Mouse (Mus musculus) monocyte, adult 59 days (primary cell): ENCODE data around the gene Klk1b21. TPM values are rescaled to one million over a fixed set of nuclear protein-coding genes. Genes with fewer than 3 reads are reported as not detected.

ENCODE experiments used
- total RNA-seq, 2 experiments: library from RNA; stranded (reverse); gene quantifications; one replicate each; pipeline ENCODE4 v1.2.4; 2023

Klk1b21 gene
- not detected for total RNA-seq

GRCm38 (mm10) chr7:44102028-44102427 is at the start of gene Klk1b21:
Gene Klk1b21 (plus strand): TSS chr7:44102328.

GRCm38 (mm10) chr7:44112373-44112772 is 10.2 kb downstream of the Klk1b21 start, which contains the start of gene Klk1b22:
Gene Klk1b22 (plus strand): TSS chr7:44112673.

DNA sequence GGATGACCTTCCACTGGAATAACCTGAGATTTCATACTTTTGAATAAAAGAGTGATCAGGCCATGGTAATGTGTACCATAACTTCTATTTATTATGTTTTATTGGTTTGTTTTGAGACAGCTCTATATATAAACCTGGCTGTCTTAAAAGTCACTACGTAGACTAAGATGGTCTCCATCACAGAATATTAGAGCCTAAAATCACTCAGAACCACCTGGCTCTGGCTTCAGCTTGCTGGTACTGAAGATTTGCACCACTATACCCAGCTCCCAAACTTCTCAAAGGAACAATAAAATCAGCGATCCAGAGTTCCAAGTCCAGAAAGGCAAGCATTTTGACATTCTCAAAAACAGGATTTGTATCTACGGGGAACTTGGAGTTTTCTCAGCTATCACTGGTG is 34.3 kb downstream of the Klk1b21 start, which contains the start of gene Klk1b16:
Gene Klk1b16, plus strand, starts transcription at position 301 of the 400 bp plus-strand sequence.

Other genes with a start within 250 kb of the Klk1b21 start
- not detected for gene Klk4, start 221.2 kb upstream of the Klk1b21 start, total RNA-seq
- not detected for gene Klk15, start 168.6 kb upstream of the Klk1b21 start, total RNA-seq
- not detected for gene Klk1b8, start 151.7 kb upstream of the Klk1b21 start, total RNA-seq
- not detected for gene Klk1b1, start 135.6 kb upstream of the Klk1b21 start, total RNA-seq
- not detected for gene Klk1b9, start 126.3 kb upstream of the Klk1b21 start, total RNA-seq
- not detected for gene Klk1b11, start 106.5 kb upstream of the Klk1b21 start, total RNA-seq
- not detected for gene Klk1b26, start 90.2 kb upstream of the Klk1b21 start, total RNA-seq
- not detected for gene Klk1b27, start 50.0 kb upstream of the Klk1b21 start, total RNA-seq
- gene Klk1b22, start 10.3 kb downstream of the Klk1b21 start, total RNA-seq, result not detected
- not detected for gene Klk1b16, start 34.4 kb downstream of the Klk1b21 start, total RNA-seq
- gene Klk1b24, start 85.9 kb downstream of the Klk1b21 start, total RNA-seq, result not detected
- not detected for gene Klk1b3, start 95.9 kb downstream of the Klk1b21 start, total RNA-seq
- gene Klk1b4, start 105.1 kb downstream of the Klk1b21 start, total RNA-seq, result not detected
- not detected for gene Klk1b5, start 113.6 kb downstream of the Klk1b21 start, total RNA-seq
- under 1 TPM in 1 of 2 experiments, not detected in 1; 0.52 TPM for gene Klk1, start 123.0 kb downstream of the Klk1b21 start, total RNA-seq
- gene Gm36864, start 133.8 kb downstream of the Klk1b21 start, total RNA-seq, result not detected
- 1 to 10 TPM; 1.6 to 1.9 TPM for gene 1700028J19Rik, start 144.4 kb downstream of the Klk1b21 start, total RNA-seq
- 10 to 100 TPM; 56.9 to 61.6 TPM for gene 2410002F23Rik, start 144.4 kb downstream of the Klk1b21 start, total RNA-seq
- gene Acp4, start 155.1 kb downstream of the Klk1b21 start, total RNA-seq, result not detected
- gene Gm15517, start 159.1 kb downstream of the Klk1b21 start, total RNA-seq, result 1 to 10 TPM in 1 of 2 experiments, not detected in 1; 4.4 TPM
- under 1 TPM; 0.31 to 0.33 TPM for gene Clec11a, start 204.6 kb downstream of the Klk1b21 start, total RNA-seq
- 1 to 10 TPM; 1.1 to 1.2 TPM for gene Shank1, start 207.9 kb downstream of the Klk1b21 start, total RNA-seq